Mouse (Mus musculus) heart, adult 8-10 months (tissue): ENCODE data around the gene Adamts13. TPM values are rescaled to one million over a fixed set of nuclear protein-coding genes. Genes with fewer than 3 reads are reported as not detected.

Experiments used
- DNase-seq: peaks from one replicate; pipeline ENCODE4 v3.0.0; 2022; ENCODE audit warnings: low spot score
- total RNA-seq, 4 experiments: library from RNA; stranded (reverse); gene quantifications; 2 replicates each; pipeline ENCODE4 v1.2.4; 2022

The Adamts13 gene
- total RNA-seq, result not detected

GRCm38 (mm10) chr2:26973116-26973515 lies at the start of gene Adamts13:
Gene Adamts13, plus strand, starts transcription at chr2:26973416.
- no peak for DNase-seq

- DNase-seq, result no peak
Measured at GRCm38 (mm10) chr2:26927745-26928476, 45.3 kb upstream of the Adamts13 start.

DNA sequence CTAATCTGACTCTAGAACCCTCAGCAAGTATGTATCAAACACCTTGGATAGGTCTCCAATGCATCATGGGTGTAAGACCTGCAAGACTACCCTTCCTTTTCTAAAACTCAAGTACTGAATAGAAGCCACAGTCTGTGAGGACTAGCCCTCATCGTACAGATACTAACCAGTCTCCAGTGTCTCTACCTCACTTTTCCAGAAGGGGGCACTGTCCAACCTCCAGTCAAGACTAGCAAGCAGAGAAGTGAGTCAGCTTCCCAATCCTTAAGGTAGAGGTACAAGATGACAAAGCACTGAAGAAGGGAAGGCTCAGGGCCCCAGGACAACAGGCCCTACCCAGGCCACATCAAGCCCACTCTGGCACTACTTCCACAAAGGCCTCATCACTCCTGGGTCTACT lies 42.8 kb upstream of the Adamts13 start:
- DNase-seq, result peak; percentile 58

DNA sequence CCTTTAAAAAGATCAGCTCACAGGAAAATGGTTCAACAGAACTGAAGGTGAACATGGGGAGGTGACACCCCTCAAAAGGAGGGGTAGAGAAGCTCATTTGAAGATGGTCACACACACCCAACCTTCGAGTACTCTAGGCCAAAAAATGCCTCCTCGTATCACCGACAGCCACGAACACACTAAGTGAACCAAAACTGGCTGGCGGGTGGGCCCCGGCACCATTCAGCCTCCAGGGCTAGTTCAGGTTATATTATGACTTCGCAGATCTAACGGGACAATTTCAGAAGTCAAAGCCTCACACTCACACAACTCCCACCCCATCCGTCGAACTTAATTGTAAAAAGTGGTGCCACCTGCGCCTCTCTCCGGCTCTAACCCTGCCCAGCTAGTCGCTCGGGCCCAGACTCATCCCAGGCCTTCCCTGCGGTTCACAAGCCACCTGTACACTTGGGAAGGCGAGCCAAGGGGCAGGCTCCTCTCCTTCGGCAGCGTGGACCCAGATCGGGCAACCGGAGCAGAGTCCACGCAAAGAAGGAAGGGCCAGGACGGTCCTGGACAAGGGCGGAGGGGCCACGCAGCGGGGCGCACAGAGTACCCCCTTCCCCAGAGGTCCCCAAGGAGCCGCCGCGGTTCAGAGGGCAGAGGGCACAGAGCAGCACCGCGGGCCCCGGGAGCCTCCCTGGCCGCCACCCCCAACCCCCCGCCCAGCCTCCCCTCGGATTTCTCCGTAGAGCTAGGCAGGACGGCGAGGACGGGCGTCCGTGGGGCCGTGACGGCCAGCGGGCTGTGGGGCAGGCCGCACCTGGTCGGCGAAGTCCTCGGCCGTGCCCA lies 40.5 kb upstream of the Adamts13 start:
- no peak for DNase-seq

- DNase-seq, result peak; percentile 81
Measured at GRCm38 (mm10) chr2:26933304-26934055, 39.7 kb upstream of the Adamts13 start, which contains the start of the genes Surf4 and Stkld1. Gene Surf4, minus strand, starts transcription at chr2:26933928. Gene Stkld1, plus strand, starts transcription at chr2:26934047.

DNA sequence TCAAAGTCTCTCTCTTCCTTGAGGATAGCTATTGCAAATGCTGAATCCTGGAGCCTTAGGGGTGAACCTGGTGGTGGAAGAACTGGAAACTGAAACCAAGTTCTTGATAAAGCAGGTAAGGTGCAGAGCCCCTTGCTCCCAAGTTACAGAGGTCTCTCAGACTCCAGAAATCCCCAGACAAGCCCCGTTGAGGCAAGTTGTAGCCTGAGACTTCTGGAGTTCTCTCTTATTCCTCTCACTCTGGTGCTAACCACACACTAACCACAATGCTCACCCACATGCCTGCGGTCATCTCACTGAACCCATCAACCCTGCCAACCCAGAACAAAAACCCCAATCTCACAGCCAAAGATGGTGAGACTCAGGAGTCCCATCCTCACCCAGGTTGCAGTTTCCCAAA lies 37.9 kb upstream of the Adamts13 start:
- DNase-seq, result no peak

GRCm38 (mm10) chr2:26936425-26936824 lies 36.8 kb upstream of the Adamts13 start:
- DNase-seq, result no peak

GRCm38 (mm10) chr2:26941539-26941938 lies 31.7 kb upstream of the Adamts13 start:
- DNase-seq, result no peak

DNA sequence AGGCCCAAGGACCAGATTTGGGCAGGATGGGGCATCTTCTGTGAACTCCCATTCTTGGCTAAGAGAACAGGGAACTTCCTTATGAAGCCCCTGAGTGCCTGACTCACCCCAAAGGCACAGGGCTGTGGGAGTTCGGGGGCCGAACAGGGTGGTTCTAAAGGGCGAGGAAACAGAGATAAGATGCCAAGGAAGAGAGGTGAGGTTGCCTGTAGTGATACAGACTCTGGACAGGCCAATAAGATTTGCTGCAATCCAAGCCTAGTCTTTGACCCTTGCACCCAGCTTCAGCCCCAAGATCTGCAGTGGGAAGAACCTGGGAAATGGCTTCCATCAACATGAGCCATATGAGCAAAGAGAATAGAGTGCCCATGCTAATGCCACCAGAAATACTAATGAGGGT lies 30.0 kb upstream of the Adamts13 start:
- no peak for DNase-seq

DNA sequence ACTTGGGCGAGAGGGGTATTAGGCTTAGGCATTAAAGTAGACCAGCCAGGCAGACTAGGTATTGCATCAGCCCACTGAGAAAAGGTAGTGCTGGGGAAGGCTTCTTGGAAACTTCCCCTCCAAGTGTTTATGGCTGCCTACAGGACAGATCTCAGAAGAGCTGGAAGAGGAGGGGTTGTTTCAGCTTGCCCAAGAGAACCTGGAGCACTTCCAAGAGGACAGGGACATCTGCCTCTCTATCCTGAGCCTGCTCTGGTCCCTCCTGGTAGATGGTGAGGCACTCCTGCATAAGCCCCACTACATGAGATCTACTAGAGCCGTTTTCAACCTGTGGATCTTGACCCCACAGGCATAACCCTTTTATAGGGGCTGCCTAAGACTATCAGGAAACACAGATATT lies 22.8 kb upstream of the Adamts13 start:
- DNase-seq, result no peak

- no peak for DNase-seq
Measured at GRCm38 (mm10) chr2:26951346-26951905, 21.8 kb upstream of the Adamts13 start.

DNA sequence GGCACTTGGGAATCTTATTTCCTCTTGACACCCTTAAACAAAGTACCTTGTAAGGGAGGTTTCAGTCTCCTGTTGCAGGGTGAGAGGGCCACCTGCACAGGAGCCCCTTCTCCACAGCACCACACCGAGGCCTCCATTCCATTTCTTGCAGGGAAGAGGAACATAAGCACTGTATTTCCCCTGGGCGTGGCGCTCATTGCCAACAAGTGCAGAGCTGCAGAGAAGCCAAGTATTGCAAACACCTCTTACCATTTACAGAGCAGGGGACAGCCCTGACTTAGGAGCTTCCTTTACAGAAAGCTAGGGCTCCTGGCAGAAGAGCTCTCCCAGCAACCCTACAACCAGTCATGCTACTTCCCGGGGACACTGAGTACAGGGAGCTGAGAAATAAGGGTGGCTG lies 21.0 kb upstream of the Adamts13 start:
- DNase-seq, result no peak

DNA sequence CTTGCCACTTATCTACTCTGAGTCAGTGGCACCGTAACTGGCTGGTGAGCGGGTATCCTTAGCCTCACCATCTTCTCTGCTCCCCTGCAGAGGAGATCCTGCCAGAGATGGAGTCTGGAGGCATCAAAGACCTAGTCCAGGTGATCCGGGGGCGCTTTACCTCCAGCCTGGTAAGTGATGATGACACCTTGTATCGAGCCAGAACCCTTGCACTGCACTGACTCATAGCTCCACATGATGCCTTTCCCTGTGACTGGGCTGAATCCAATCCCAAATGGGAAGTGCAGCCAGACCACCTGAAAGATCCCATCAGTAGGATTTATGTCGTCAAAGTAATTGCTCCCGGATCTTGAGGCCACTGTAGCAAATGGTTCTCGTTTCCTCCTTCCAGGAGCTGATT lies 20.4 kb upstream of the Adamts13 start:
- no peak for DNase-seq

DNA sequence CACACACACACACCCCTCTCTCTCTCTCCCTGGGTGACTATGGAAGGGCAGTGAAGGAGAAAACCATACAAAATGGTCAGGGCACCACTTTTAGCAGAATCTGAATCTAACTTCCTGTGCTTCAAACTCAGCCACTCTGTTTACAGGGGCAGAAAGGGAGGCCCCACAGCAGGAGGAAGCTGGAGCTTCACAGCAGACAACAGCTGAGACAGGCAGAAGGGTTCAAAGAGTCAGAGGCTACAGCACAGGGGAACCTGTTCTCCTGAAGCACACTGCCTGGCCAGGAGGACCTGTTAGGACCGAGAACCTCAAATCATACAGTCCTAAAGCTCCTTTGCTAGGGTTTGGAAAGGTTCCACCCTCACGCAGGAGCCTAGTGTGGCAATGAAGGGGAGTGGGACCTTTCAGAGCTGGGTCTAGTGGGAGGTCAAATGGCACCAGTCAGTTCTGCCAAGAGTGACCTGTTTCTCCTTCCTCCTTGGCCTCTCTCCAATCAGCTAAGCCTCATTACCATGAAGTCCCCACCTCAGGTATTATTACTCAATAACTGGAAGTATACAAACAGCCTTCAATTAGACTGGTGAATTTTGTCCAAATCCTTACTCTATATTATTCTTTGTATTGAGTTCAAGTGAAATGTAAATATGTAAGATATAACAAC lies 18.4 kb upstream of the Adamts13 start:
- no peak for DNase-seq

- DNase-seq, result no peak
Measured at GRCm38 (mm10) chr2:26956811-26957487, 16.3 kb upstream of the Adamts13 start.

DNA sequence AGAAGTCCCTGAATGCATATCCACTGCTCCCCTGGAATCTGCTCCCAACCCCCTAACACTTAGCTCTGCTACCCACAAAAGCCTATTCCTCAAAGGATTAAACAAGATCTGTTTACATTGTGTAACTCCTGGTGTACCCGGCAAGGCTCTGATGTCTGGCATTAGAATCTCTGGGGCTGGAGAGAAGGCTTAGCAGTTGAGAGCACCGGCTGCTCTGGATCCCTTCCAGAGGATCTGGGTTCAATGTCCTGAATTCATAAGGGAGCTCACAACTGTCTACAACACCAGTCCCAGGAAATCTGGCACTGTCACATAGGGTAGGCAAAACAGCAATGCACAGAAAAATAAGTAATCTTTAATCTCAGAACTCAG lies 15.7 kb upstream of the Adamts13 start:
- no peak for DNase-seq

DNA sequence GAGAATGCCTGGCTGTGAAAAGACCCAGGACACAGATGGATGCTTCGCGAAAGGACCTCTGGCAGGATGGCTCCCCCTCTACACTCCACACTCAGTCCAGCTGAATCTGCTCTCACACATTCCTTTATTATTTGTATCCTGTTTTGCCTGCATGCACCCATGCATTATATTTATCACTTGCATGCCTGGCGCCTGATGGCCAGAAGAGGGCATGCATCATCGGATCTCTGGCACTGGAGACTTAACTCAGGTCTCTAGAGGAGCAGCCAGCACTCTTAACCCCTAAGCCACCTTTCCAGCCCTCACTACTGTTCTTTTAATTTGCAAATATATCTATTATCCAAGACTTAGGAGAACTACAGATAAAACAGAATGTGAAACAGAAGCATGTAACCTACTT lies 12.5 kb upstream of the Adamts13 start:
- no peak for DNase-seq

- peak; percentile 94 for DNase-seq
Measured at GRCm38 (mm10) chr2:26963923-26964723, 9.1 kb upstream of the Adamts13 start, which contains the start of gene Rexo4. Gene Rexo4, minus strand, starts transcription at chr2:26964386.

DNA sequence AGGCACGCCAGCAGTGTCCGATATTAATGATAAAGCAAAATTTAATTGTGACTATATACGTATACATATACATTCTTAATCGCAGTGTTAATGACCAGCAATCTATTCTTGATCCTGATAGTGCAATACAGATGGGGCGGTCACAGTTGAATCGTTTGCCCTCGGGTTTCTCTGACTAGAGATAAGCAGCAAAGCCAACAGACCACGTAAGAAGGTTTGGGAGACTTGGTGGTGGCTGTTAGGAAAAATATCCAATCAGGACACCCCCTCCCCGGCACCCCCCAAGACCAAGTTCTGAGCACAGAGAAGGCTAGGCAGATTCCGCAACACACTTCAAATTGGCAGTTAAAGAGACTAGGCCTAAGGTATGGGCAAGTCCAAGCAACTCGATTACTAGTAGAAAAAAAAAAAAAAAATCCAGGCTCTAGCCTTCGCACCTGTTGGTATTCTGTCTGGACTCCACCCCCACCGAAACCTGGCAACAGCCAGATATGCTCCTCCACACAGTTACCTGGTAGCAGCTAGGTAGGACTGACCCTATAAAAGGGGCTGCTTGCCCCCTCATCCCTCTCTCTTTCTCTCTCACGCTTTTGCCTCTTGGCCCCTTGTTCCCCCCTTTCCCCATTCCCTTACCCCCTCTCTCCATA lies 8.4 kb upstream of the Adamts13 start:
- no peak for DNase-seq
